Mouse (Mus musculus) intestine, postnatal 0 days (tissue): ENCODE results near the gene Col2a1. TPM values are rescaled to one million over a fixed set of nuclear protein-coding genes. Genes with fewer than 3 reads are reported as not detected.

Experiments used
- ATAC-seq: fragments of 200-750 bp; cut with Nextera tagmentation; 2 replicates; pipeline ENCODE4 v1.8.0; 2017; ENCODE audit warnings: mild to moderate bottlenecking, moderate TSS enrichment, moderate library complexity
- H3K27ac ChIP-seq: fragments of 300-500 bp; sonication (generic); 2 replicates; pipeline ENCODE4 v1.5.1; 2014; ENCODE audit warnings: mild to moderate bottlenecking, low read depth, low read length, moderate library complexity
- H3K27me3 ChIP-seq: fragments of 300-500 bp; sonication (generic); replicated peaks from 2 replicates; pipeline ENCODE4 v1.6.1; 2014; ENCODE audit warnings: low read length, mixed read lengths; ENCODE audit not compliant: control insufficient read depth, insufficient read depth
- H3K36me3 ChIP-seq: fragments of 300-500 bp; sonication (generic); 2 replicates; pipeline ENCODE4 v1.6.1; 2014; ENCODE audit warnings: mild to moderate bottlenecking, moderate library complexity; ENCODE audit not compliant: control insufficient read depth, insufficient read depth
- H3K4me1 ChIP-seq: fragments of 300-500 bp; sonication (generic); replicated peaks from 2 replicates; pipeline ENCODE4 v1.6.1; 2014; ENCODE audit warnings: antibody characterized with exemption, low read length, mixed read lengths; ENCODE audit not compliant: control insufficient read depth, insufficient read depth
- H3K4me2 ChIP-seq: fragments of 300-500 bp; sonication (generic); replicated peaks from 2 replicates; pipeline ENCODE4 v1.6.1; 2014; ENCODE audit warnings: low read depth, mild to moderate bottlenecking, moderate library complexity
- H3K4me3 ChIP-seq: fragments of 300-500 bp; sonication (generic); 2 replicates; pipeline ENCODE4 v1.5.1; 2014; ENCODE audit warnings: low read depth, low read length
- H3K9ac ChIP-seq: fragments of 300-500 bp; sonication (generic); 2 replicates; pipeline ENCODE4 v1.6.1; 2014; ENCODE audit warnings: mild to moderate bottlenecking, low read depth, low read length
- H3K9me3 ChIP-seq: fragments of 300-500 bp; sonication (generic); 2 replicates; pipeline ENCODE4 v1.6.1; 2016; ENCODE audit warnings: mixed run types; ENCODE audit not compliant: control insufficient read depth
- CTCF ChIP-seq: sonication (generic); IDR thresholded peaks from 2 replicates; pipeline ENCODE4 v1.5.1; 2016; ENCODE audit warnings: low read depth, mild to moderate bottlenecking, control low read depth, antibody characterized with exemption, moderate library complexity
- WGBS: fragments of 180-500 bp; shearing (Covaris S2); extraction: QIAGEN DNeasy Blood & Tissue Kit; methylation state at CpG from one replicate; pipeline ENCODE4 v1.1.7; 2014; 5-methylcytosine and 5-hydroxymethylcytosine counted together
- polyA plus RNA-seq: library from polyadenylated mRNA; unstranded; fragments of >200 nt; fragmentation: Nextera tagmentation; extraction: Ambion mirVana; gene quantifications from 2 replicates; pipeline ENCODE4 v1.2.1, GENCODE M21; 2015

The Col2a1 gene
- polyA plus RNA-seq, 1 experiment from 2014 or later = 0.09 TPM

DNA sequence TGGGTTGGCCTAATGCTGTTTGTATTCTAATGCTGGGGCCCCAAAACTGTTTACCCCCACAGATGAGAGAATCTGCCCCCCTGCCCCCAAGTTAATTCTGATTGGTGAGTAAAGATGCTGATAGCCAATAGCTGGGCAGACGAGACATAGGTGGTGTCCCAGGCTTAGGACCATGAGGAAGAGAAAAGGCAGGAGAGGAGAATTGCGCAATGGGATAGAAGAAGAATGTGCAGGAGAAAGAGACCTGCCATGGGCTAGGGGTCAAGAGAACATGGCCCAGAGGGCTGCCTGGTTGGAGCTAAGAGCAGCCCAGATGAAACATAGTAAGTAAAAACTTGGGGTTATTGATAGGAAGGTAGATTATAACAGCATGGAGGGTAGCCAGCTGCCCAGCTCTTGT is 64.4 kb downstream of the Col2a1 start:
- no peak overlapping the region for H3K9ac ChIP-seq
- H3K36me3 ChIP-seq = no peaks in the 10 kb centered on the region
- no peak for TF ChIP-seq CTCF
- no peaks in the 10 kb centered on the region for H3K9me3 ChIP-seq
- H3K4me3 ChIP-seq = no peak overlapping the region
- no peak overlapping the region for H3K27ac ChIP-seq
- 68% methylated on average over 2 of the region's 2 CpGs for WGBS
- no peak overlapping the region for H3K4me2 ChIP-seq
- H3K4me1 ChIP-seq = peaks cover 3% of the 10 kb centered on the region; the same call in 1 of the 2 replicates
- no peak for ATAC-seq
- H3K27me3 ChIP-seq = no peaks in the 10 kb centered on the region

DNA sequence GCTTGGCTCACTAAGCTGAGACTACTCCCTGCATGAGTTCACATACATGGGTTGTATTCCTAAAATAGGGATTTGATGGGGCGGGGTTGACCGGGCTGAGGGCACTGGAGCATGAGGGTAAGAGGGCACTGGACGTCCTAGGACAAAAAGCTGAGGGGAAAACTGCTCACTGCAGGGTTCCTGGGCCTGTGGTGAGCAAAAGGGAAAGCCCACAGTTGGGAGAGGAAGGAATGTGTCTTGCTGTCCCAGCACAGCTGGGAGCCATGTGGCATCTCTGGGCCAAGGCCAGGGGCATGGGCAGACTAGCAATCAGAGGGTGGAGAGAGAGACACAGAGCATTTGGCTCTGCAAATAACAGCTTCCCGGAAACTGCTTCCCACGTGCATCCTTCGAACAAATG is 65.9 kb downstream of the Col2a1 start:
- Histone ChIP-seq H3K4me2 (no peak overlapping the region), H3K27me3 (no peaks in the 10 kb centered on the region), H3K27ac (no peak overlapping the region), H3K36me3 (no peaks in the 10 kb centered on the region), H3K9me3 (no peaks in the 10 kb centered on the region), H3K9ac (no peak overlapping the region), H3K4me3 (no peak overlapping the region), H3K4me1 (no peaks in the 10 kb centered on the region; the same call in 1 of the 2 replicates)
- ATAC-seq = no peak
- 73% methylated on average over 6 of the region's 6 CpGs for WGBS
- no peak for TF ChIP-seq CTCF

DNA sequence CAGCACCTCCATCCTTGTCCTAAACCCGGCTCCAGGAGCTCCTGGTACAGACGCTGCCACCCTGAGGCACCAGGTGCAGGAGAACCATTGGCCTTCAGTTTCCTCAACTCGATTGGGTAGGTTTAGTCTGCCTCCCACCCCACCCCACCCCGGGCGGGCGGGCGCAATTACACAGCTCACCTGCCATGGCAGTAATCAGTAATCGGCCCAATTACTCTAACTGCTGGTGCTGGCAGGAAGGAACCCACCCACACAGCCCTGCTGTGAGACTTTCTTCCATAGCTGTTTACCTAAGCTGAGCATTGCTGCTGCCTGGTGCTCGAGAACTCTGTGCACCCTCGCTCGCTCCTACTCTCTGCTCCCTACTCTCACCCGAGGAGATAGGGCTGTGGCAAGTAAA is 72.1 kb downstream of the Col2a1 start:
- Histone ChIP-seq H3K36me3 (no peaks in the 10 kb centered on the region), H3K27ac (no peak overlapping the region), H3K9me3 (no peaks in the 10 kb centered on the region), H3K4me1 (no peaks in the 10 kb centered on the region), H3K4me2 (no peak overlapping the region), H3K27me3 (no peaks in the 10 kb centered on the region), H3K9ac (no peak overlapping the region), H3K4me3 (no peak overlapping the region)
- WGBS = 50% methylated on average over 12 of the region's 12 CpGs
- peak; percentile 46 for ATAC-seq
- no peak for TF ChIP-seq CTCF

DNA sequence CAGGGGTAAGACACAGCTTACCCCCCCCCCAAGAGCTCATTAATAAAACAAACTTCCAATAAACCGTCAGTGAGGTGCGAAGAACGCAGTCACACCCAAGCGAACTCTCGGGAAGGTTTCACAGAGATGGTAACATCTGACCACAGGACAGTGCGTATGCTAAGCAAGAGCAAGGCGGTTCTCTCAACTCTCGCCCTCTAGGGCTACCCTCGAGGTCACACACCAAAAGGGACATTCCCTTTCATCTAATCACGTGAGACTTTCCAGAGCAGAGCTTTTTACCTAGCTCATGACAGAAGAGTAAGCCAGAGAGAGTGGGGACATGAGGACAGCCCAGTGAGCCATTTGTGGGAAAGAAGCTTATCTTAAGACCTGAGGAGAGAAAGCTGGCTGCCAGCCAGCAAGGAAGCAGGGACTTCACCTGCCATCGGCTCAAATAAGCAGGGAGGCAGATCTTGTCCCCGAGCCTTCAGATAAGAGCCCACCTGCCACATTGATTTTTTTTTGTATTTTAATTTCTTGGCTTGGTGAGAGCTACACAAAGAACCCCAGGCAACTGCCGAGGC is 75.2 kb downstream of the Col2a1 start:
- Histone ChIP-seq H3K4me1 (no peaks in the 10 kb centered on the region), H3K36me3 (no peaks in the 10 kb centered on the region), H3K4me3 (no peak overlapping the region), H3K27me3 (no peaks in the 10 kb centered on the region), H3K9me3 (no peaks in the 10 kb centered on the region), H3K9ac (no peak overlapping the region), H3K27ac (no peak overlapping the region), H3K4me2 (peak overlapping the region; percentile 17; the same call in 1 of the 2 replicates)
- no peak for TF ChIP-seq CTCF
- WGBS = 23% methylated on average over 13 of the region's 13 CpGs
- ATAC-seq = peak; percentile 67

DNA sequence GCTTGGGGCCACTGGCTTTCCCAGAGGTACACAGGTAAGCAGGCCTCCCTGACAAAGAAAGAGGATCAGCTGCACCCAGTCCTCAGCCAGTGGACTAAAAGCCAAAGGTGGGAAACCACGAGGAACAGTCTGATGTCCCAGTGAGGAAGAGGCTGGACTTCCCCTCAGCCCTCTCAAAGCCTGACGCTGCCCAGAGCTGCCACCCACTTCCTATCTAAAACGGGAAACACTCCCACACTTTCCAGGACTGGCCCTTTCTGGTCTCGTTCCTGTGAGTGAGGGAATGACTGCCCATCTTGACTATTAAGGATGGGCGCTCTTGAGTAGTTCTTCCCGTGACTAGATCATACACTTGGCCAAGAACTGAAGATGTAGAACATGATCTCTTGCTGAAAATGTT is 76.7 kb downstream of the Col2a1 start:
- Histone ChIP-seq H3K9ac (no peak overlapping the region), H3K27me3 (no peaks in the 10 kb centered on the region), H3K4me2 (no peak overlapping the region), H3K4me1 (no peaks in the 10 kb centered on the region), H3K27ac (no peak overlapping the region; the same call in 1 of the 2 replicates), H3K9me3 (no peaks in the 10 kb centered on the region), H3K36me3 (no peaks in the 10 kb centered on the region), H3K4me3 (no peak overlapping the region)
- WGBS = 47% methylated on average over 6 of the region's 6 CpGs
- TF ChIP-seq CTCF = no peak
- no peak for ATAC-seq

DNA sequence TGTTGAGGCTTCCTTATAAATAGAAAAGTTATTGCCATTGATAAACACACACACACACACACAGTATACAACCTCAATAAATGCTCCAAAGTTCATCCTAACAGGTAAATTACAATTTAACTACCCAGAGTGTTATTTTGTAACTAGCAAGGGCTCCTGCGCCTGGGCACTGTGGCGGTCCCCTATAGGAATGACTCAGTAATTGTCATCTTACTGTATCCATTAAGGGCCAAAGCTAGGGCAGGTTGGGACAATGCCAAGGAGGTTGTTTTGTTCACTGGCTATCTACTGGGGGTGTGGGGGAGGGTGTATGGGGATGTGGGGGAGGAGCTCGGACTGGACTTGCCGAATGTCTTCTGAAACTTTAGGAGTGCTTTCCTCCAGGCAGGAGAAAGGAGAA is 77.5 kb downstream of the Col2a1 start:
- ATAC-seq = peak; percentile 53
- Histone ChIP-seq H3K36me3 (no peaks in the 10 kb centered on the region), H3K9ac (no peak overlapping the region), H3K27me3 (no peaks in the 10 kb centered on the region), H3K4me3 (no peak overlapping the region), H3K9me3 (no peaks in the 10 kb centered on the region), H3K4me2 (no peak overlapping the region; the same call in 1 of the 2 replicates), H3K4me1 (no peaks in the 10 kb centered on the region), H3K27ac (no peak overlapping the region)
- no peak for TF ChIP-seq CTCF
- 32% methylated on average over 4 of the region's 4 CpGs for WGBS

Other genes starting within 250 kb of the Col2a1 start
- 2.7 and 3.5 TPM in 2 replicates for gene Rapgef3, start 236.7 kb downstream of the Col2a1 start, polyA plus RNA-seq
- 23.1 and 24.3 TPM in 2 replicates for gene Slc48a1, start 226.2 kb downstream of the Col2a1 start, polyA plus RNA-seq
- gene Hdac7, start 160.2 kb downstream of the Col2a1 start, polyA plus RNA-seq = 7.8 and 9.2 TPM in 2 replicates
- 6.5 and 7.0 TPM in 2 replicates for gene Vdr, start 94.1 kb downstream of the Col2a1 start, polyA plus RNA-seq
- 33.3 and 36.7 TPM in 2 replicates for gene Tmem106c, start 40.5 kb downstream of the Col2a1 start, polyA plus RNA-seq
- gene Pfkm, start 87.9 kb upstream of the Col2a1 start, polyA plus RNA-seq = 15.6 and 17.3 TPM in 2 replicates
- 7.3 and 8.6 TPM in 2 replicates for gene Senp1, start 89.0 kb upstream of the Col2a1 start, polyA plus RNA-seq
- 41.9 and 46.6 TPM in 2 replicates for gene Asb8, start 160.9 kb upstream of the Col2a1 start, polyA plus RNA-seq
- gene Ccdc184, start 162.5 kb upstream of the Col2a1 start, polyA plus RNA-seq = 0.87 and 1.2 TPM in 2 replicates
- gene Olfr288, start 190.8 kb upstream of the Col2a1 start, polyA plus RNA-seq = not detected in 2 replicates
- not detected in 2 replicates for gene Gm44579, start 216.3 kb upstream of the Col2a1 start, polyA plus RNA-seq
- not detected in 2 replicates for gene Olfr287, start 216.4 kb upstream of the Col2a1 start, polyA plus RNA-seq
- not detected in 2 replicates for gene Olfr286, start 229.8 kb upstream of the Col2a1 start, polyA plus RNA-seq